Mouse (Mus musculus): Measurements from ENCODE around the gene Id4.

DNA sequence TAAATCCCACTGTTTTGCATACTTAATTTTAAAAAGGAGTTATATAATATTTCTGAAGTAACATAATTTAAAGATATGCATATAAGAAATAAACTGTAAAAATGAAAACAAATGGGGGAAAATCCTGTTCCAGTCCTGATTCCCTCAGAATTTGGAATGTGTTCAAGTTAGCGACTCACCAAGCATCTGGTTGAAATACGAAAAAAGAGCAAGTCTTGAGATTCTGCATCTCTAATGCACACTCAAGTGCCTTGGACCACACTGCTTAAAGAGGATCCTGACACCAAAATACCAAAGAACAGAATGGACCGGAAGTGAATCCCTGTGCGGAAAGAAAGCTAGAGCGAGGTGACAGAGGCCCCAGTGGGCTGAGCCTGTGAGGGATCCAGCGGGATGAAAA lies 30.0 kb upstream of the Id4 start:
- TF ChIP-seq CTCF (IDR thresholded peaks at IDR 0.05 in 2 of 3, conservative IDR thresholded peaks at IDR 0.05 in 1 of 3; ENCODE audit: control insufficient read depth in 1 of 3, insufficient read depth in 1 of 3, low read depth in 2 of 3, low read length in 3 of 3, poor library complexity in 1 of 3, severe bottlenecking in 1 of 3) (no peak), POLR2A (IDR thresholded peaks at IDR 0.05; ENCODE audit: control insufficient read depth in 1 of 2, insufficient read depth in 1 of 2, low read depth in 1 of 2, low read length in 2 of 2, poor library complexity in 1 of 2) (no peak), ZKSCAN1 (IDR thresholded peaks at IDR 0.05; ENCODE audit: low read depth, low read length) (no peak), TCF12 (IDR thresholded peaks at IDR 0.05; ENCODE audit: low read depth, low read length) (no peak), MEF2A (IDR thresholded peaks at IDR 0.05; ENCODE audit: extremely low read depth, insufficient replicate concordance, low read depth, low read length, poor library complexity, severe bottlenecking) (no peak), USF1 (IDR thresholded peaks at IDR 0.05; ENCODE audit: low read depth, low read length) (no peak), MAX (IDR thresholded peaks at IDR 0.05; ENCODE audit: low read length) (no peak), GATA1 (IDR thresholded peaks at IDR 0.05; ENCODE audit: low read depth, low read length) (no peak), POLR2AphosphoS5 (IDR thresholded peaks at IDR 0.05; ENCODE audit: borderline replicate concordance, low read depth, low read length) (no peak), MXI1 (IDR thresholded peaks at IDR 0.05; ENCODE audit: low read depth, low read length) (no peak)
